Mouse (Mus musculus): ENCODE measurements around the gene Timm13. TPM values are rescaled to one million over a fixed set of nuclear protein-coding genes. Genes with fewer than 3 reads are reported as not detected.

Gene Timm13
- polyA plus RNA-seq (2014; fragmentation: Illumina TruSeq; extraction: RNeasy Lipid Tissue Mini Kit (QIAGEN cat#74804)), result not detected

GRCm38 (mm10) chr10:80900318-80901247, at the start of gene Timm13:
Gene Timm13 (minus strand): TSS chr10:80900969.

GRCm38 (mm10) chr10:80929299-80930226, 28.8 kb upstream of the Timm13 start, which contains the start of gene Gadd45b:
Gene Gadd45b (plus strand): TSS chr10:80930073.

DNA sequence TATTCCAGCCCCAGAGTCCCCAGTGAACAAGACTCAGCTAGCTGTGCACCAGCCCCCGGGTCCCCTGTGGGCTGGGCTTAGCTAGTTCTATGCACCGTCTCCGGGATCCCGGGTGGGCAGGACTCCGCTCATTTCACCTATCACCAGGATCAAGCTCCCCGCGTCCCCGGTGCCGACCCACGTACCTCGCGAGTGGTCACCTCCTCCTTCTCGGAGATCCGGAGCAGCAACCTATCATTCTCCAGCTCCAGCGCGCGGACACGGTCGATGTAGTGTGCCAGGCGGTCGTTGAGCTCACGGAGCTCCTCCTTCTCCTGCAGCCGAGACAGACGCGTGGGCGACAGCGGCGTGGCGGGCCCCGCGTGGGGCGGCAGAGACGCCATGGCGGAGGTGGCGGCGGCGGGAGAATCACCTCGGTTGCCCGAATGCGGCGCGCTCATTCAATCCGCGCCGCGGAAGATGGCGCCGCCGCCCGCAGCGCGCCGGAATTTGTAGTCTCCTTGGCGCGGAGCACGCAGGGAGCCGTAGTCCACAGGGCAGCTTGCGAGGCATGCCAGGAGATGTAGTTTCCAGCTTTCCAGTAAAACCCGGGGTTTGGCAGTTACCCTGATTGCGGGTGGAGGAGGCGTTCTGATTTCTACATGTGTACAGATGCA, 17.1 kb upstream of the Timm13 start, which contains the start of gene Lmnb2:
TSS of gene Lmnb2 (minus strand) at position 467 of the 656 bp plus-strand sequence.

DNA sequence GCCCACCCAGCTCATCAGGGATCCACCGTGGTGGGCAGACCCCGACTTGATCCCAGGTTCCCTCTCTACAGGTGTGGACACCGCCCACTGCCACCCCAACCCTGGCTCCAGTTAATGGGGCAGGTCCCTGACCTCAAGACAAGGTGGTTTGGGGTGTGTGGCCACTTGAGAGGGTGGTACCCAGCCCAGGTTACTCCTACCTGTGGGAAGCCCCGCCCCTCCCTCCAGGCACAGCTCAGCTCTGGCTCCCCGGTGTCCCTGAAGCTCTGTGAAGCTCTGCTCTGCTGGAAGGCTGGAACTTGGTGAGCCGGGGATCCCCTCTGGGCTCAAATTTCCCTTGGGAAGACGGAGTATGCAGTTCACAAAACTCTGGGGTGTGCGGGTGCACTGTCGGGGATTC, 29.2 kb downstream of the Timm13 start, which contains the start of gene Tmprss9:
TSS of gene Tmprss9 (plus strand) at position 268 of the 400 bp plus-strand sequence.

GRCm38 (mm10) chr10:80854913-80855748, 45.6 kb downstream of the Timm13 start, which contains the start of the genes Lsm7 and Sppl2b:
Gene Lsm7 (minus strand): TSS chr10:80855209.
Gene Sppl2b (plus strand): TSS chr10:80855275.

Other genes with a start within 250 kb of the Timm13 start
- gene Btbd2, start 243.9 kb downstream of the Timm13 start, polyA plus RNA-seq (2014; fragmentation: Illumina TruSeq; extraction: RNeasy Lipid Tissue Mini Kit (QIAGEN cat#74804)), result 0.51 TPM
- 1.5 TPM for gene Mknk2, start 222.9 kb downstream of the Timm13 start, polyA plus RNA-seq (2014; fragmentation: Illumina TruSeq; extraction: RNeasy Lipid Tissue Mini Kit (QIAGEN cat#74804))
- 3.1 TPM for gene Mob3a, start 199.0 kb downstream of the Timm13 start, polyA plus RNA-seq (2014; fragmentation: Illumina TruSeq; extraction: RNeasy Lipid Tissue Mini Kit (QIAGEN cat#74804))
- 0.46 TPM for gene Izumo4, start 198.8 kb downstream of the Timm13 start, polyA plus RNA-seq (2014; fragmentation: Illumina TruSeq; extraction: RNeasy Lipid Tissue Mini Kit (QIAGEN cat#74804))
- 8.9 TPM for gene Ap3d1, start 158.7 kb downstream of the Timm13 start, polyA plus RNA-seq (2014; fragmentation: Illumina TruSeq; extraction: RNeasy Lipid Tissue Mini Kit (QIAGEN cat#74804))
- 3.4 TPM for gene Dot1l, start 145.8 kb downstream of the Timm13 start, polyA plus RNA-seq (2014; fragmentation: Illumina TruSeq; extraction: RNeasy Lipid Tissue Mini Kit (QIAGEN cat#74804))
- 6.4 TPM for gene Sf3a2, start 102.8 kb downstream of the Timm13 start, polyA plus RNA-seq (2014; fragmentation: Illumina TruSeq; extraction: RNeasy Lipid Tissue Mini Kit (QIAGEN cat#74804))
- gene Plekhj1, start 102.3 kb downstream of the Timm13 start, polyA plus RNA-seq (2014; fragmentation: Illumina TruSeq; extraction: RNeasy Lipid Tissue Mini Kit (QIAGEN cat#74804)), result 2.9 TPM
- gene Amh, start 95.7 kb downstream of the Timm13 start, polyA plus RNA-seq (2014; fragmentation: Illumina TruSeq; extraction: RNeasy Lipid Tissue Mini Kit (QIAGEN cat#74804)), result not detected
- gene Jsrp1, start 87.5 kb downstream of the Timm13 start, polyA plus RNA-seq (2014; fragmentation: Illumina TruSeq; extraction: RNeasy Lipid Tissue Mini Kit (QIAGEN cat#74804)), result not detected
- 134 TPM for gene Oaz1, start 74.3 kb downstream of the Timm13 start, polyA plus RNA-seq (2014; fragmentation: Illumina TruSeq; extraction: RNeasy Lipid Tissue Mini Kit (QIAGEN cat#74804))
- not detected for gene Lingo3, start 56.9 kb downstream of the Timm13 start, polyA plus RNA-seq (2014; fragmentation: Illumina TruSeq; extraction: RNeasy Lipid Tissue Mini Kit (QIAGEN cat#74804))
- gene Lsm7, start 45.8 kb downstream of the Timm13 start, polyA plus RNA-seq (2014; fragmentation: Illumina TruSeq; extraction: RNeasy Lipid Tissue Mini Kit (QIAGEN cat#74804)), result 3.4 TPM
- not detected for gene Sppl2b, start 45.7 kb downstream of the Timm13 start, polyA plus RNA-seq (2014; fragmentation: Illumina TruSeq; extraction: RNeasy Lipid Tissue Mini Kit (QIAGEN cat#74804))
- not detected for gene Tmprss9, start 29.1 kb downstream of the Timm13 start, polyA plus RNA-seq (2014; fragmentation: Illumina TruSeq; extraction: RNeasy Lipid Tissue Mini Kit (QIAGEN cat#74804))
- 0.51 TPM for gene Lmnb2, start 17.3 kb upstream of the Timm13 start, polyA plus RNA-seq (2014; fragmentation: Illumina TruSeq; extraction: RNeasy Lipid Tissue Mini Kit (QIAGEN cat#74804))
- 8.4 TPM for gene Gadd45b, start 29.1 kb upstream of the Timm13 start, polyA plus RNA-seq (2014; fragmentation: Illumina TruSeq; extraction: RNeasy Lipid Tissue Mini Kit (QIAGEN cat#74804))
- gene Gng7, start 114.0 kb upstream of the Timm13 start, polyA plus RNA-seq (2014; fragmentation: Illumina TruSeq; extraction: RNeasy Lipid Tissue Mini Kit (QIAGEN cat#74804)), result 6.8 TPM
- gene Diras1, start 124.7 kb upstream of the Timm13 start, polyA plus RNA-seq (2014; fragmentation: Illumina TruSeq; extraction: RNeasy Lipid Tissue Mini Kit (QIAGEN cat#74804)), result not detected
- gene Slc39a3, start 136.5 kb upstream of the Timm13 start, polyA plus RNA-seq (2014; fragmentation: Illumina TruSeq; extraction: RNeasy Lipid Tissue Mini Kit (QIAGEN cat#74804)), result 0.29 TPM
- 0.66 TPM for gene Sgta, start 159.2 kb upstream of the Timm13 start, polyA plus RNA-seq (2014; fragmentation: Illumina TruSeq; extraction: RNeasy Lipid Tissue Mini Kit (QIAGEN cat#74804))
- gene Thop1, start 169.1 kb upstream of the Timm13 start, polyA plus RNA-seq (2014; fragmentation: Illumina TruSeq; extraction: RNeasy Lipid Tissue Mini Kit (QIAGEN cat#74804)), result not detected
- gene Creb3l3, start 197.9 kb upstream of the Timm13 start, polyA plus RNA-seq (2014; fragmentation: Illumina TruSeq; extraction: RNeasy Lipid Tissue Mini Kit (QIAGEN cat#74804)), result 0.77 TPM
- gene Map2k2, start 204.9 kb upstream of the Timm13 start, polyA plus RNA-seq (2014; fragmentation: Illumina TruSeq; extraction: RNeasy Lipid Tissue Mini Kit (QIAGEN cat#74804)), result 1.1 TPM
- 17.8 TPM for gene Zbtb7a, start 234.3 kb upstream of the Timm13 start, polyA plus RNA-seq (2014; fragmentation: Illumina TruSeq; extraction: RNeasy Lipid Tissue Mini Kit (QIAGEN cat#74804))

All from ovary, adult 10 weeks (tissue).